Mouse (Mus musculus): ENCODE data around the gene Ano9. TPM values are rescaled to one million over a fixed set of nuclear protein-coding genes. Genes with fewer than 3 reads are reported as not detected.

The Ano9 gene
- polyA plus RNA-seq, 1 experiment = not detected

DNA sequence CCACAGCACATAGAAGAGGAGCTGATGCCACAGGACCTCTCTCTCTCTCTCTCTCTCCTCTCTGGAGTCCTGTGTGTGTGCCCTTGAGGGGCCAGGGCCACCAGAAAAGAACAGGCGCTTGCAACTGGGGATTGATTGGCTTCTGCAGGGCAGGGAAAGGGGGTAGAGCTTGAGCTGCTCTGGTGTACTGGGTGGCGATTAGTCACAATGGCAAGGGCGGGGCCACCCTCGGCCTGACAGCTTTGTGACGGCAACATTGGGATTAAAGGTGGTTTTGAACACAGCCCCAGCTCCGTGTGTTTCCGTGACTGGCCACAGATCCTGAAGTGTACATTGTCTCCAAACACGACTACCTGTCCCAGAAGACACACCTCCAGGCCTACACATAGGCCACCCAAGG, 27.4 kb downstream of the Ano9 start:
- Histone ChIP-seq H3K4me1 (ENCODE audit: control insufficient read depth, insufficient read depth, insufficient read length, low read length) (peaks cover 3% of the 10 kb centered on the region; the same call in 1 of the 2 replicates), H3K4me3 (ENCODE audit: insufficient read depth, low read depth, low read length) (no peak overlapping the region), H3K27ac (replicated peaks; ENCODE audit: low read depth, low read length) (no peak overlapping the region)

GRCm38 (mm10) chr7:141088473-141088872, 29.1 kb downstream of the Ano9 start:
- peak overlapping the region; percentile 2; the same call in 1 of the 2 replicates for H3K4me3 ChIP-seq (ENCODE audit: insufficient read depth, low read depth, low read length)
- H3K27ac ChIP-seq (replicated peaks; ENCODE audit: low read depth, low read length) = no peak overlapping the region
- no peaks in the 10 kb centered on the region for H3K4me1 ChIP-seq (ENCODE audit: control insufficient read depth, insufficient read depth, insufficient read length, low read length)

- no peak overlapping the region for H3K4me3 ChIP-seq (ENCODE audit: insufficient read depth, low read depth, low read length)
- no peaks in the 10 kb centered on the region for H3K4me1 ChIP-seq (ENCODE audit: control insufficient read depth, insufficient read depth, insufficient read length, low read length)
These were observed 29.7 kb downstream of the Ano9 start for GRCm38 (mm10) chr7:141087894-141088293.

DNA sequence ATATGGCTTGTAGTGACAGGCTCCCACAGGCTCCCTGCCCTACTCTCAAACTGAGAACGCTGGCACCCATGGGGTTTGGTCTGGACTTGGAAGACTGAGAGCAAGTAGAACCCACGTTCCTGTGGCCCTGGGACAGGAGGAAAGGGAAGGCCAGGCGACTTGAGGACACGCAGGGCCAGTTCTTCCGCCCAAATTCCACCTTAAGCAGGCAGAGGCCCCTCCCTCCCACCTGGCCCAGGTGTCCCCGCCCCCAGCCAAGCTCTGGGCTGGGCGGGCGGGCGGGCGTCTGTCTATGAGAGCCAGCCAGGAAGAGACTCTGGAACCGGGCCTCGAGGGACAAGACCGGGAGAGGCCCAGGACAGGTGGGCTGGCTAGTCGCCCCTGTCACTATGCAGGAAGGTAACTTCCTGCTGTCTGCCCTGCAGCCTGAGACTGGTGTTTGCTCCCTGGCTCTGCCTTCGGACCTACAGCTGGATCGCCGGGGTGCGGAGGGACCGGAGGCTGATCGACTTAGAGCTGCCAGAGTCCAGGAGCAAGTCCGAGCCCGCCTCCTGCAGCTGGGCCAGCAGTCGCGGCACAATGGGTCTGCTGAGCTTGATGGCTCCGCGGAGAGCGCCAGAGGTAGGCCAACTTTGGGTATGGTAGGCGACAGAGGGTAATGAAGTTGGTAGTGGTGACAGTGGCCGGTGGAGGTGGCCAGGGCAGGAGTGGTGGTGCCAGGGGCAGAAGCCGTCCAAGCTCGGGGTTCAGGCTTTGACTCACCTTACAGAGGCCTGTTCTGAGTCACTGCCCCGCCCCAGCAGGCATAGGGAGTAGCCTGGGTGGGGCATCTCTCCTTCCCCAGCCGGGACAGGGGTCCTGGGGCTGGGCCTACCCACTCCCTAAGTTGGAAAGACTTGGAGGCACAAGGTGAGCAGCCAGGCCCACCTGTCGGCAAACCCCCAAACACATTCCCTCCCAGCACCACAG, 37.8 kb downstream of the Ano9 start:
- H3K4me1 ChIP-seq (ENCODE audit: control insufficient read depth, insufficient read depth, insufficient read length, low read length) = 0 out of 2 replicates have a peak, but pooled peaks cover 2% of the 10 kb centered on the region
- no peak overlapping the region for H3K4me3 ChIP-seq (ENCODE audit: insufficient read depth, low read depth, low read length)
- no peak overlapping the region for H3K27ac ChIP-seq (replicated peaks; ENCODE audit: low read depth, low read length)

More at GRCm38 (mm10) chr7:141087894-141088293, 29.7 kb downstream of the Ano9 start:
- H3K27ac ChIP-seq (replicated peaks; ENCODE audit: low read depth, low read length) = no peak overlapping the region

DNA sequence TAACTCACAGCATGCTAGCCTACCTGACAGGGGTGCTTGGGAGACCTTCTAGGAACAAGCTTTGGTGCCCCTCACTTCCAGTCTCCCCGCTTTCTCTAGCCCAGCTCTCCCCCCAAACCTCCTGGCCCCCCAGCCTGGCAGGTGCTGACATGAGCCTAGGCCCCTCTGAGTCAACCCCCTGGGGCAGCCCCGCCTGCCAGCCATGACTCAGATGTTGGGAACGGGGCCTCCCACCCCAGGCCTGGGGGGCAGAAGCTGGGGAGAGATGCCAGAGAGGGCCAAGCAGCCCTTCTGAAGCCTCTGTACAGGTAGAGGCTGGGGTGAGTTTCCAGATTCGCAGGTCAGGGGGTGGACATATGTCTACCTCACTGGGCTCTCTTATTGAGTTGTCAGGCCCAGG, 38.7 kb downstream of the Ano9 start:
- no peak overlapping the region for H3K27ac ChIP-seq (replicated peaks; ENCODE audit: low read depth, low read length)
- H3K4me3 ChIP-seq (ENCODE audit: insufficient read depth, low read depth, low read length) = no peak overlapping the region
- 0 out of 2 replicates have a peak, but pooled peaks cover 2% of the 10 kb centered on the region for H3K4me1 ChIP-seq (ENCODE audit: control insufficient read depth, insufficient read depth, insufficient read length, low read length)

DNA sequence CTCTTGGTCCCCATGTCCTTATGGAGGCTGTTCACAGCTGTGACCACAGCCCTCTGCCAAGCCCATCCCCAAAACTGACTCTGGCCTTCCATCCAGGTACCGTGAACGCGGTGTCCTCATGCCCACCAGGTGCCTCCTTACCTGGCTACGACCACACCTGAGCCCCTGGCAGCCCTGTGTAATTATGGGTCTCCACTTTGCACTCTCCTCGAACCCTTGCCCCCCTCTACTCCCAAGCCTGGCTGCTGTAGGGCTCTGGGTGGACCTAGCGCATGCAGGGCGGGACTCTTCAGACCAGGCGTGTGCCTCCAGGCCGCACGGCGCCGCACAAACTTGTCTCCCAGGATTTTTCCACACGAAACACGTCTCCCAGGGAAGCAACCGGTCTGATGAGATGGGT, 39.8 kb downstream of the Ano9 start, which contains the start of gene Pkp3:
Pkp3 (plus strand) TSS at position 378 of the 400 bp plus-strand sequence.
- H3K4me3 ChIP-seq (ENCODE audit: insufficient read depth, low read depth, low read length) = no peak within 1 kb of the TSS
- H3K4me1 ChIP-seq (ENCODE audit: control insufficient read depth, insufficient read depth, insufficient read length, low read length) = 0 out of 2 replicates have a peak, but pooled peaks cover 2% of the 10 kb centered on the region
- H3K27ac ChIP-seq (replicated peaks; ENCODE audit: low read depth, low read length) = no peak within 1 kb of the TSS

GRCm38 (mm10) chr7:141073782-141074181, 43.8 kb downstream of the Ano9 start:
- Histone ChIP-seq H3K4me3 (ENCODE audit: insufficient read depth, low read depth, low read length) (no peak overlapping the region), H3K4me1 (ENCODE audit: control insufficient read depth, insufficient read depth, insufficient read length, low read length) (no peaks in the 10 kb centered on the region), H3K27ac (replicated peaks; ENCODE audit: low read depth, low read length) (no peak overlapping the region)

DNA sequence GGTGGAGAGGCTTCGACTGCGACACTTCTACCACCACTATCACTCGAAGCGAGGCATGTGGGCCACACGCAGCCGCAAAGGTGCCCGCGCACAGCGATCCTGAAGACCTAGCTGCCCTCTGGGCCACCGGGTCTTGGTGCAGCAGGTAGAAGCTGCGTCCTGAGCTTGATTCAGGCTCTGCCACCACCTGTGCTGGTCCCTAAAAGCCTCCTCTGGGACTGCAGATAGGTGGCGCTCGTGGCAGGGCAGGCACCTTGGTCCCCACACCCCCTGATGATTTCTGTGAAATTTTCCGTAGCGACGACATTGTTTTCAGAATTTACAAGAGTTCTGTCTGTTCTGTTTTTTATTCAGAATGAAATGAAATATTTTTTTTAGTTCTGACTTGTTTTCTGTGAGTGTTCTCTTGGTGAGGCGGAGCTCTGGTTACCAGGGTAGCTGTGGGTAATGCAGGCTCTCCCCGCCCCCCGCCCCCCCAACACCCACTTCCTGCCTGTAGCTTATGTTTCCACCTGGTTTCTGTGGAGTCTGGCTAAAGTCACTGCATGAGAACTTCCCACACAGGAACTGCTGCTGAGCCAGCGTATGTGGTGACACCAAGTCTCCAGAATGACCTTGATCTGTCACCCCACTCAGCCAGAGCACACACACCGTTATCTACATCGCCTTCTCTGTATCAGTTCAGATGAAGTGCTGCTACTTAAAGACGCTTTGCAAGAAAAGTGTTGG, 45.4 kb downstream of the Ano9 start:
- Histone ChIP-seq H3K4me3 (ENCODE audit: insufficient read depth, low read depth, low read length) (no peak overlapping the region), H3K27ac (replicated peaks; ENCODE audit: low read depth, low read length) (no peak overlapping the region), H3K4me1 (ENCODE audit: control insufficient read depth, insufficient read depth, insufficient read length, low read length) (no peaks in the 10 kb centered on the region)

GRCm38 (mm10) chr7:141070058-141070862, 47.3 kb downstream of the Ano9 start:
- Histone ChIP-seq H3K27ac (replicated peaks; ENCODE audit: low read depth, low read length) (no peak overlapping the region), H3K4me1 (ENCODE audit: control insufficient read depth, insufficient read depth, insufficient read length, low read length) (no peaks in the 10 kb centered on the region), H3K4me3 (ENCODE audit: insufficient read depth, low read depth, low read length) (peak overlapping the region; percentile 36)

GRCm38 (mm10) chr7:141068351-141068750, 49.3 kb downstream of the Ano9 start:
- H3K4me1 ChIP-seq (ENCODE audit: control insufficient read depth, insufficient read depth, insufficient read length, low read length) = no peaks in the 10 kb centered on the region
- no peak overlapping the region for H3K4me3 ChIP-seq (ENCODE audit: insufficient read depth, low read depth, low read length)
- no peak overlapping the region for H3K27ac ChIP-seq (replicated peaks; ENCODE audit: low read depth, low read length)

GRCm38 (mm10) chr7:141064576-141064975, 53.0 kb downstream of the Ano9 start:
- Histone ChIP-seq H3K4me3 (ENCODE audit: insufficient read depth, low read depth, low read length) (no peak overlapping the region), H3K27ac (replicated peaks; ENCODE audit: low read depth, low read length) (no peak overlapping the region), H3K4me1 (ENCODE audit: control insufficient read depth, insufficient read depth, insufficient read length, low read length) (no peaks in the 10 kb centered on the region)

DNA sequence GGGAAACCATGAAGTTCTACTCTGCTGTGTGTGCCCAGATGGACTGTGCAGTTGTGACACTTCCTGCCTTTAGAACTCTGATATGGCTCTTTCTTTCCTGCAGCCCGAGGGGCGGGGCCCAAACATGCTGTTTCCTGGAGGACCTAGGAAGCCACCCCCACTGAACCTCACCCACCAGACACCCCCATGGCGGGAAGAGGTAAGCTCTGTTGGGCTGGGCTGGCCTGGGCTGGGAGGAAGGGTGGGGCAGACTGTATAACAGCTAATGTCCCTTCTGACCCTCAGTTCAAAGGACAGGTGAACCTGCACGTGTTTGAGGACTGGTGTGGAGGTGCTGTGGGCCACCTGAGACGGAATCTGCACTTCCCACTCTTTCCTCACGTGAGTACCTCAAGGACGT, 53.4 kb downstream of the Ano9 start:
- no peak overlapping the region for H3K4me3 ChIP-seq (ENCODE audit: insufficient read depth, low read depth, low read length)
- H3K4me1 ChIP-seq (ENCODE audit: control insufficient read depth, insufficient read depth, insufficient read length, low read length) = no peaks in the 10 kb centered on the region
- H3K27ac ChIP-seq (replicated peaks; ENCODE audit: low read depth, low read length) = no peak overlapping the region

DNA sequence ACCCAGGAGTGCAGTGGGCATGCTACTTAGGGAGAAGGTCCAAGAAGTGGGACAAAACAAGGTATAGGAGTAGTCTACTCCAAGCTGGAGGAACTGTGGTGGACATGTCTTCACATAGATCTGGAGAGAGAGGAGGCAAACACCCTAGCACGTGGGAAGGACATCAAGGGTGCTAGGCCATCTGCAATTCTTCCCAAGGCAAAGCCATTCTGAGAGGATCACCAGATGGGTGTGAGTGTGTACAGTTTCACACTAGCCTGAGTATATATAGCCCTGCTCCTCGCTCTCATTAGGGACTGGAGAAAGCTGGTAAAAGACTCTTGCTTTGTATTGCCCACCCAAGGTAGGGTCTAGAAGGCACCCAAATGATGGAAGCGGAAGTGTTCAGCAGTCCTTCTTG, 54.3 kb downstream of the Ano9 start:
- Histone ChIP-seq H3K4me3 (ENCODE audit: insufficient read depth, low read depth, low read length) (no peak overlapping the region), H3K27ac (replicated peaks; ENCODE audit: low read depth, low read length) (no peak overlapping the region), H3K4me1 (ENCODE audit: control insufficient read depth, insufficient read depth, insufficient read length, low read length) (no peaks in the 10 kb centered on the region)

DNA sequence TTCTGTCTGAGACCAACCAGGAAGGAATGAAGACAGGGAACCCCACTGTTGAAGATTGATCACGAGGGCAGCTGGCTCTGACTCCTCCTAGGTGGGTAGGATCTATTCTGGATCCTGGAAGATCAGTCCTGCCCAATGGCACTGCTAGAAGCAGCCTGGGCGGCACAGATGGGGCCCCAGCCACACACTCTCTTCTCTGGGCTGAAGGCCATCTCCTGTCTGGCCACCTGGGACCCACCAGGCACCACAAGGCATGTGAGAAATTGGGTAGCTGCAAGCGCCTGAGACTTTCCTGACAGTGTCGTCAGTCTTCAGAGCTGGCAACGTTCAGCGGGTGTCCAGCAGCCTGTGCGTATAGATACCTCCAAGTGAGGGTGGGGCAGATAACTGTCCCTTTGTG, 55.1 kb downstream of the Ano9 start:
- Histone ChIP-seq H3K27ac (replicated peaks; ENCODE audit: low read depth, low read length) (no peak overlapping the region), H3K4me3 (ENCODE audit: insufficient read depth, low read depth, low read length) (no peak overlapping the region), H3K4me1 (ENCODE audit: control insufficient read depth, insufficient read depth, insufficient read length, low read length) (no peaks in the 10 kb centered on the region)

DNA sequence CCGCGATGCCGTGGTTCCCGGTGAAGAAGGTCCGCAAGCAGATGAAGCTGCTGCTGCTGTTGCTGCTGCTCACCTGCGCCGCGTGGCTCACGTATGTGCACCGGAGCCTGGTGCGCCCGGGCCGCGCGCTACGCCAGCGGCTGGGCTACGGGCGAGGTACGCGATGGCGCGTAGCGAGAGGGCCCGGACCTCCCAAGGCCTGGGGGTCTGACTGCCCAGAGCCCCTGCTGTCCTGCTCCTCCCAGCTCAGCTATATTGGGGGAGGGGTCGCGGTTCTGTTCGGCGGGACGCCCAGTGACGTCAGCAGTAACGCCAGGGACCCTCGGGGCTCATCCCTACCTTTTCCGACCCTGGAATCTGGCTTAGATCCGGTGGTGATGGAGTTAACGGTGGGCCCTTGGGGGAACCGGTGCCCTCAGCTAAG, 56.3 kb downstream of the Ano9 start:
- no peak overlapping the region for H3K27ac ChIP-seq (replicated peaks; ENCODE audit: low read depth, low read length)
- H3K4me1 ChIP-seq (ENCODE audit: control insufficient read depth, insufficient read depth, insufficient read length, low read length) = no peaks in the 10 kb centered on the region
- H3K4me3 ChIP-seq (ENCODE audit: insufficient read depth, low read depth, low read length) = peak overlapping the region; percentile 20; the same call in 1 of the 2 replicates

All from brown adipose tissue, adult 24 weeks (tissue).